8 mouse cellular contexts compared by ENCODE assay signal in the genomic region with DNA sequence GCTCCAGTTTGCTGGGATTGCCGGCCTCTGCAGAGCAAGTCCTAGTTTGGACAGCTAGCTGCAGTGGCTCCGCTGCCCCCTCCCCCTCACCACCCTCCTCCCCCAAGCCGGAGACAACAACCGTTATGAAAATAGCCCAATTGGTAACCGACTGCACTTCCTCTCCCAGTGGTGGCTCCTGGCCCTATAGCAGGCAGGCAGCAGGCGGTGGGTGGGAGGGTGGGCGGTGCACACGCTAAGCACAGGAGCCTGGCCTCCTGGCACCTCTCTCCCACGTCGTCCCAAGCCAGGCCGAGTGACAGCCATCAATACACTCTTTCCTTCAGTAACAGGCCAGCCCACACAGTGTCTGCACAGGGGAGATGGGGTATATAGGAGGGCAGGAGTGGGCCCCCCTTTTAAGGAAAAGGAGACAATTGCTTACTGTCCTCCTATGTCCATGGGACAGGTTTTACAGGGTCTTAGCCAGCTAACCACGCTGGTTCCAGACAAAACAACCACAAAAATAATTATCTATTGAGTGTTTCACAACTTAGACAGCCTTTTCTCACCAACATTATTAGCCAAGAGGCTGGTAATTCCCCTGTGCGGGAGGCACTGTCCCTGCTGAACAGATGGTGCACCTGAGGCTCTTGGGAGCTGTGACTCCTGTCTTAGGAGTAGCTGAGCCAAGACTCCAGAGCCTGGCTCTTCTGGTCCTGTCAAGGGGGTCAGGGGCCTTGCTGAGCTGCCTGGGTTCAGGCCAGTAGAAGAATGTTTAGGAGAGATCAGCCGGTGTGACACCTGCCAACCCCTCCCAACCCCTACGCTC. TPM values are rescaled to one million over a fixed set of nuclear protein-coding genes. Genes with fewer than 3 reads are reported as not detected.
A peak's percentile ranks its signal among the peaks of the same experiment; 100 is the strongest.
DNase-seq lines count a peak whose midpoint lies in the region; ATAC-seq lines count a peak whose summit lies in the region.

No protein-coding gene starts in this region.

- H3K4me3 ChIP-seq in neural tube, embryonic 11.5 days (ENCODE audit: low read depth, low read length) = no peak overlapping the region
- H3K4me3 ChIP-seq in heart, embryonic 13.5 days = peak overlapping the region; percentile 48
- H3K4me3 ChIP-seq in stomach, embryonic 15.5 days (replicated peaks) = peak overlapping the region; percentile 17; the same call in 1 of the 2 replicates

- 16% methylated on average over 15 of the region's 15 CpGs for WGBS in neural tube, embryonic 11.5 days
- WGBS in heart, embryonic 13.5 days = 14% methylated on average over 15 of the region's 15 CpGs
- WGBS in stomach, embryonic 15.5 days = 16% methylated on average over 15 of the region's 15 CpGs

- DNase-seq in neural tube, embryonic 11.5 days (ENCODE audit: low spot score) = no peak
- DNase-seq in neural tube, embryonic 10.5 days (ENCODE audit: extremely low spot score, low spot score) = no peak
- peak; percentile 55 for DNase-seq in embryo, embryonic 9.5 days (ENCODE audit: extremely low spot score)
- peak; percentile 67 for DNase-seq in kidney, postnatal 14 days
- DNase-seq in urinary bladder, postnatal 25 days (ENCODE audit: low spot score) = no peak

- ATAC-seq in neural tube, embryonic 11.5 days (ENCODE audit: insufficient read depth, low FRiP score, low TSS enrichment) = peak; percentile 14; the same call in 1 of the 2 replicates
- peak; percentile 51; the same call in 1 of the 2 replicates for ATAC-seq in heart, embryonic 13.5 days (ENCODE audit: extremely low read depth, insufficient number of reproducible peaks, low FRiP score, low TSS enrichment)
- ATAC-seq in megakaryocyte, adult 5-6 weeks (ENCODE audit: poor library complexity, severe bottlenecking) = peak; percentile 65
- peak; percentile 33 for ATAC-seq in stomach, embryonic 15.5 days (ENCODE audit: insufficient read depth, low FRiP score, low read depth)

- H3K27ac ChIP-seq in neural tube, embryonic 11.5 days (ENCODE audit: low read depth, low read length) = 0 out of 2 replicates have a peak overlapping the region, but pooled peaks have one; percentile 67
- peak overlapping the region; percentile 99 for H3K27ac ChIP-seq in heart, embryonic 13.5 days (replicated peaks)
- peak overlapping the region; percentile 77 for H3K27ac ChIP-seq in stomach, embryonic 15.5 days

- peak overlapping the region; percentile 46; the same call in 1 of the 2 replicates for H3K9ac ChIP-seq in neural tube, embryonic 11.5 days (ENCODE audit: low read length)
- peak overlapping the region; percentile 88 for H3K9ac ChIP-seq in heart, embryonic 13.5 days
- H3K9ac ChIP-seq in stomach, embryonic 15.5 days = no peak overlapping the region

- H3K36me3 ChIP-seq in neural tube, embryonic 11.5 days (ENCODE audit: control insufficient read depth, insufficient read depth, low read length) = no peaks in the 10 kb centered on the region
- H3K36me3 ChIP-seq in heart, embryonic 13.5 days = peaks cover 3% of the 10 kb centered on the region
- H3K36me3 ChIP-seq in stomach, embryonic 15.5 days = no peaks in the 10 kb centered on the region

- no peaks in the 10 kb centered on the region for H3K9me3 ChIP-seq in neural tube, embryonic 11.5 days (ENCODE audit: control insufficient read depth, low read length)
- no peaks in the 10 kb centered on the region for H3K9me3 ChIP-seq in heart, embryonic 13.5 days
- H3K9me3 ChIP-seq in stomach, embryonic 15.5 days = no peaks in the 10 kb centered on the region

- H3K4me2 ChIP-seq in neural tube, embryonic 11.5 days (ENCODE audit: low read depth) = peak overlapping the region; percentile 0; the same call in 1 of the 2 replicates
- H3K4me2 ChIP-seq in heart, embryonic 13.5 days = peak overlapping the region; percentile 74
- peak overlapping the region; percentile 44 for H3K4me2 ChIP-seq in stomach, embryonic 15.5 days

- no peaks in the 10 kb centered on the region for H3K27me3 ChIP-seq in neural tube, embryonic 11.5 days (ENCODE audit: control insufficient read depth, insufficient read depth, low read length)
- H3K27me3 ChIP-seq in heart, embryonic 13.5 days (replicated peaks) = no peaks in the 10 kb centered on the region
- no peaks in the 10 kb centered on the region for H3K27me3 ChIP-seq in stomach, embryonic 15.5 days (replicated peaks)

- H3K4me1 ChIP-seq in neural tube, embryonic 11.5 days (ENCODE audit: control insufficient read depth, insufficient read depth, low read length) = peaks cover 32% of the 10 kb centered on the region
- peaks cover 93% of the 10 kb centered on the region for H3K4me1 ChIP-seq in heart, embryonic 13.5 days
- H3K4me1 ChIP-seq in stomach, embryonic 15.5 days = peaks cover 65% of the 10 kb centered on the region

RNA-seq across cellular contexts. Expression of gene Gm9821, which starts 5.0 kb away (rescaled TPM):
- 0.37 and 0.58 TPM in 2 replicates for polyA plus RNA-seq in neural tube, embryonic 11.5 days (2014; fragmentation: Nextera tagmentation; extraction: Ambion mirVana)
- 1.6 and 2.2 TPM in 2 replicates for polyA plus RNA-seq in heart, embryonic 13.5 days (2015; fragmentation: Nextera tagmentation; extraction: Ambion mirVana)
- total RNA-seq in megakaryocyte, adult 5-6 weeks (2015) = not detected in 2 replicates
- 0.69 TPM in 1 of 2 replicates, not detected in the other for total RNA-seq in megakaryocyte, adult 5-6 weeks (2017)
- polyA plus RNA-seq in stomach, embryonic 15.5 days (2015; fragmentation: Nextera tagmentation; extraction: Ambion mirVana) = 0.66 and 0.71 TPM in 2 replicates

RNA-seq across cellular contexts. Expression of gene Mdk, which starts 18.4 kb away (rescaled TPM):
- 1,127 and 1,214 TPM in 2 replicates for polyA plus RNA-seq in neural tube, embryonic 11.5 days (2014; fragmentation: Nextera tagmentation; extraction: Ambion mirVana)
- polyA plus RNA-seq in heart, embryonic 13.5 days (2015; fragmentation: Nextera tagmentation; extraction: Ambion mirVana) = 603 and 654 TPM in 2 replicates
- 1.3 and 2.2 TPM in 2 replicates for total RNA-seq in megakaryocyte, adult 5-6 weeks (2015)
- total RNA-seq in megakaryocyte, adult 5-6 weeks (2017) = not detected in 2 replicates
- polyA plus RNA-seq in stomach, embryonic 15.5 days (2015; fragmentation: Nextera tagmentation; extraction: Ambion mirVana) = 587 and 735 TPM in 2 replicates

RNA-seq across cellular contexts. Expression of gene Chrm4, which starts 23.4 kb away (rescaled TPM):
- polyA plus RNA-seq in neural tube, embryonic 11.5 days (2014; fragmentation: Nextera tagmentation; extraction: Ambion mirVana) = 0.45 and 0.53 TPM in 2 replicates
- polyA plus RNA-seq in heart, embryonic 13.5 days (2015; fragmentation: Nextera tagmentation; extraction: Ambion mirVana) = not detected in 2 replicates
- total RNA-seq in megakaryocyte, adult 5-6 weeks (2015) = not detected in 2 replicates
- total RNA-seq in megakaryocyte, adult 5-6 weeks (2017) = not detected in 2 replicates
- polyA plus RNA-seq in stomach, embryonic 15.5 days (2015; fragmentation: Nextera tagmentation; extraction: Ambion mirVana) = 0.21 and 0.27 TPM in 2 replicates

RNA-seq across cellular contexts. Expression of gene Dgkz, which starts 25.2 kb away (rescaled TPM):
- polyA plus RNA-seq in neural tube, embryonic 11.5 days (2014; fragmentation: Nextera tagmentation; extraction: Ambion mirVana) = 34.6 and 37.7 TPM in 2 replicates
- polyA plus RNA-seq in heart, embryonic 13.5 days (2015; fragmentation: Nextera tagmentation; extraction: Ambion mirVana) = 37.9 and 43.4 TPM in 2 replicates
- 94.1 and 114 TPM in 2 replicates for total RNA-seq in megakaryocyte, adult 5-6 weeks (2015)
- 66.4 and 80.4 TPM in 2 replicates for total RNA-seq in megakaryocyte, adult 5-6 weeks (2017)
- 50.9 and 51.1 TPM in 2 replicates for polyA plus RNA-seq in stomach, embryonic 15.5 days (2015; fragmentation: Nextera tagmentation; extraction: Ambion mirVana)

Comparison
In these comparisons a context has a peak if more than half of its experiments do, and no peak if none do; other contexts are left out.
1. ATAC-seq: peak in every context shown above with its lines; median percentile 65 in megakaryocyte, adult 5-6 weeks; 51 in heart, embryonic 13.5 days; 33 in stomach, embryonic 15.5 days; 14 in neural tube, embryonic 11.5 days.
2. DNase-seq: peak in embryo, embryonic 9.5 days (single experiment) and kidney, postnatal 14 days (single experiment); none in neural tube, embryonic 11.5 days (single experiment), neural tube, embryonic 10.5 days (single experiment) and urinary bladder, postnatal 25 days (single experiment).
3. H3K4me2 ChIP-seq: peak in every context shown above with its lines; median percentile 74 in heart, embryonic 13.5 days; 44 in stomach, embryonic 15.5 days; 0 in neural tube, embryonic 11.5 days.
4. Peak in every context shown above with its lines, with median percentiles within 50 percentile points of each other: H3K27ac ChIP-seq.